Mouse (Mus musculus) cerebellum, adult (tissue): ENCODE results near the gene Wdfy1.

ENCODE experiments used
- ATAC-seq: cut with Nextera tagmentation; 2 replicates; pipeline ENCODE4 v1.9.2; 2017; ENCODE audit warnings: mild to moderate bottlenecking, moderate library complexity, mixed read lengths; ENCODE audit not compliant: insufficient number of reproducible peaks, low FRiP score, low TSS enrichment

Gene Wdfy1

DNA sequence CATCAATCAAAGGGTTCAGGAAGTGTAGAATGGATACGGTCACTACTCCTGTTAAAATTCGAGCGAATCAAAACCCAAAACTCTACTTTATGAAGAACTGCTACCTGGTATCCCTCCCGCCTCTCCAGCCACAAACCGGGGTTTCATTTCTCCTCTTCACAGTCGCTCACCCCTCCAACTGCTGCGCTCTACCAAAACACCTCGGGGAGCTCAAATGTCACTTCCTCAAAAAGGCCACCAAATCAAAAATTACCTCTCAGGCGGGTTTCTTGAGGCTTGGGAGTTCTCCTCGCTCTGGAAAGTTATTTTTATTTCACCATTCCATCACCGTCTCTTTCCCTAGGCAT lies 104.8 kb downstream of the Wdfy1 start:
- no peak for ATAC-seq

DNA sequence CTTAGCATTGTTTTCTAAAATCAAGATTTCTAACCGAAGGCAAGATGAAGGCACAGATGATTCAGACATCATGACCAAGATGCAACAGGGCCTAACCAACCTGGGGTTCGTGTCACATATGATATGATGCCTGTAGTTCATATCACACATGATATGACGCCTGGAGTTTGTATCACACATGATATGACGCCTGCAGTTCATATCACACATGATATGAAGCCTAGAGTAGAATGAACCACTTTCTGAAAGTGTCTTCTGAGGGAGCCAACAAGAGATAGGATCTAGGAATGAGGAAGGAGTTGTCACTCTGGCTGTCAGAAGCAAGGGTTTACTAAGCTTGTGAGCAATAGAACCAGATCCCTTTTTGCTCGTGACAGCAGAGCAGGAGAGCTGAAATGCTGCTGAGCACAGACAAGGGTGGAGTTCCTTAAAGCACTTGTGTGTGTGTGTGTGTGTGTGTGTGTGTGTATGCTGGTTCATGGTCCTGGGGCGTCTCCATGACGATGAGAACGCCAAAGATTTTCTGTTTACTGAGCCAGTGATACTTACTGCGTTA lies 106.4 kb downstream of the Wdfy1 start:
- ATAC-seq: no peak

DNA sequence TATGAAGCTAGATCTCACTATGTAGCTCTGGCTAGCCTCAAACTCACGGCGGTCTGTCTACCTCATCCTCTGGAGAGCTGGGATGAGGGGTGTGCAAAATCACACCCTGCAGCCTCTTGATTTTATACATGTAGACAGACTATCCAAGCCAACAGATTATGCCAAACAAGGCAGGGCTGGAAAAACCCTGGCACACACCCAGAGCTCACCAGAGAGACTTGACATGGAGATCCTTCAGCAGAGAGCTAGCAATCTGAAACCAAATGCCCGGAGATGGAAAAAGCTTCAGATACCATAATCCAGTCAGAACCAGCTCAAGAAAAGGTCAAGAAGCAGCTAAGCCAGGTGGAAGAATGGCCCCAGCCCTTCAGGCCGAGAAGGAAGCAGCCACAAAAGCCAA lies 111.0 kb downstream of the Wdfy1 start:
- peak; percentile 58; the same call in 1 of the 2 replicates for ATAC-seq

DNA sequence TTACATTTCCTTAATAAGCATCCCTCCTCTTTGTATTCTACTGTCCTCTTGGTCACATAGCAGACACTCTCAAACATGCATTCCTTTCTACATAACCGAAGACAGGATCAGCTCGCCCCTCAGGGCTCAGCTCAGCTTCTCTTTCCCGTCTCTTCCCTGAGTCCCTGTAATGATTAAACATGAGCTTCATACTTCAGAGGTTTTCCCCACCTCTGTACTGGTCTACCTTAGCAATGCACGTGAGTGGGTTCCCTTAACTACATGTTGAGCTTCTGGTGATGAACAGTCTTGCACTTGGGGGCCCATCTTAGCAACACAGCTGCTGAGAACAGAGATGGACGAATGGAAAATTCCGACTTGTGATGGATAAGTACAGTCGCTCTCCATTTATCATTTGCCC lies 116.3 kb downstream of the Wdfy1 start:
- no peak for ATAC-seq

DNA sequence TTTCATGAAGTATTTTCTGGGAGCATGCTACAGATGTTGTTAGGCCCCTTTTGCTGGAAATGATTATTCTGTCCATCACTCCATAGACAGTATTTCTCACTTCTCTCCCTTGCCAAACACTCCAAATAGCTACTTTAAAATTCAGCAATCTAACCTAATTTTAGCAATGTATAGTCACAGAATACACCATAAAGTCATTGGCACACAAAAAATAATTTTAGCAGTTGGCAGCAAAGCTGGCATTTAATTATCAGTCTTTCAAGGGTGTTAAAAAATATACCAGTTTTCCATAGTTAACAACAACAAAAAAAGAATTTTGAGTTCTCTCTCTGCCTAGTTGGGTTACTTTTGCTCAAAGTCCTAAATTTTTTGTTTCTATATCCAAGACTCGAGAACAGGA lies 118.5 kb downstream of the Wdfy1 start:
- no peak for ATAC-seq

DNA sequence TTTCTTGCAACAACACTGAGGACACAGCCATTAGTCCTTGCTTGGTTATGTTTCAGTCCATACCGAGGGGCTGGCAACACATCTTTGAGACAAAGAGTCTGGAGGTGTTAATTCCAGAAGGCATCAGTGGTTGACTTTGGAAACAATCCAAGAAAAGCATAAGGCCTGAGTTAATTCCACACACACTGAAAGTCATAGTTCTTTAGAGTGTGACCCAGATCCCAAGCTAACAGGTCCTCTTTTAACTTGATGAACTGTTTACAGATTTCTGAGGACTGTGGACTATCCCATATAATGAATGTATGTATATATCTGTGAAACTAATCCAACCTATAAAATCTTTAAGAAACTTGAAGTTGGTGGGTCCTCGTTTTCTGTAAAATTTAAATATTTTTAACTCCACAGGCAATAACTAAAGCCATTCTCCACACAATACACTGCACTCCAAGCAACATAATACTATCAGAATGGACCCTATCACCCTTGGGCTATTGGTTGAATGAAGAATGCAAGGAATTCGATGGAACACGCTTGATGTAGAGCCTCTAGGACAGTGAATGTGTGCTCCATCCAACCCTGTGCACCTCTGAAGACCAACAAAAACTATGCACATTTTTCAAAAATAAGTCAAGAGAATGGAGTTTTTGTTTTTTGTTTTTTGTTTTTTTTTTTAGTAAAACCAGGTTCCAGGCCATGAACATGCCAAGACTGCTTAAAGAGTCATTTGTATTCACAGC lies 120.0 kb downstream of the Wdfy1 start:
- no peak for ATAC-seq

DNA sequence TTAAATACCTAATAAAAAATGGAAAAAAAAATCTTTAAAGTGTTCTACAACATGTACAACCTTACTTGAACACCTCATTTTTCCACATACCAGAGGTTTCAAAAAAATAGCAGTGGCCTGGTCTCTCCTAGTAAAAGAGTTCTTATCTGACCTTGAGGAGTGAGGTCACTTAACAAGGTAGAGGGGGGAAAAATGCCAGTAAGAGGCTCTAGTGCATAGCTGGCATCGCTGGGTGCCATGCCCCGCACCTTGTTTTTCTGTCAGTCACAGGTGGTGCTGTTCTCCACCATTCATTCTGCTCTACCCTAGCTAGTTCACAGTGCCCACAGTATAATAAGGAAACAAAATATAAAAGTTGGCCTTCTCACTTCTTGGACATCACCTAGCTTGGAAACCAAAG lies 121.0 kb downstream of the Wdfy1 start:
- no peak for ATAC-seq
